Mouse (Mus musculus) heart, embryonic 14.5 days (tissue): Measurements from ENCODE around the gene Lpcat1. TPM values are rescaled to one million over a fixed set of nuclear protein-coding genes. Genes with fewer than 3 reads are reported as not detected.

Source experiments
- ATAC-seq: fragments of 200-750 bp; cut with Nextera tagmentation; 2 replicates; pipeline ENCODE4 v1.8.0; 2017; ENCODE audit warnings: low read depth, moderate TSS enrichment; ENCODE audit not compliant: insufficient number of reproducible peaks, insufficient read depth, low FRiP score
- H3K27ac ChIP-seq, 2 experiments: fragments of 200-500 bp in 1 of 2; fragments of 300-500 bp in 1 of 2; sonication (generic) in 1 of 2; replicated peaks in 1 of 2; 2 replicates each; pipeline ENCODE4 v1.5.1; 2012 to 2014; ENCODE audit warnings: low read depth in 2 of 2, low read length in 2 of 2, control low read depth in 1 of 2, mild to moderate bottlenecking in 1 of 2, mixed read lengths in 1 of 2; ENCODE audit not compliant: control insufficient read depth in 1 of 2, insufficient read depth in 1 of 2
- H3K27me3 ChIP-seq: fragments of 300-500 bp; sonication (generic); 2 replicates; pipeline ENCODE4 v1.6.1; 2014; ENCODE audit warnings: mild to moderate bottlenecking, low read length, control low read depth; ENCODE audit not compliant: control insufficient read depth, insufficient read depth
- H3K36me3 ChIP-seq: fragments of 300-500 bp; sonication (generic); 2 replicates; pipeline ENCODE4 v1.6.1; 2014; ENCODE audit warnings: mild to moderate bottlenecking, control low read depth, low read length, mixed read lengths; ENCODE audit not compliant: control insufficient read depth, insufficient read depth
- H3K4me1 ChIP-seq, 2 experiments: fragments of 200-500 bp in 1 of 2; fragments of 300-500 bp in 1 of 2; sonication (generic) in 1 of 2; 2 replicates each; pipeline ENCODE4 v1.6.1; 2012 to 2014; ENCODE audit warnings: low read length in 2 of 2, control low read depth in 1 of 2, mixed read lengths in 1 of 2; ENCODE audit not compliant: control insufficient read depth in 2 of 2, insufficient read depth in 2 of 2
- H3K4me2 ChIP-seq: fragments of 300-500 bp; sonication (generic); 2 replicates; pipeline ENCODE4 v1.6.1; 2014; ENCODE audit warnings: mild to moderate bottlenecking, low read length
- H3K4me3 ChIP-seq, 2 experiments: fragments of 200-500 bp in 1 of 2; fragments of 300-500 bp in 1 of 2; sonication (generic) in 1 of 2; 2 replicates each; pipeline ENCODE4 v1.5.1; 2012 to 2014; ENCODE audit warnings: low read length in 2 of 2, mild to moderate bottlenecking in 2 of 2, control low read depth in 1 of 2, low read depth in 1 of 2, moderate library complexity in 1 of 2; ENCODE audit not compliant: control insufficient read depth in 1 of 2, insufficient read depth in 1 of 2
- H3K9ac ChIP-seq: fragments of 300-500 bp; sonication (generic); 2 replicates; pipeline ENCODE4 v1.6.1; 2014; ENCODE audit warnings: mild to moderate bottlenecking, low read length
- H3K9me3 ChIP-seq: fragments of 300-500 bp; sonication (generic); 2 replicates; pipeline ENCODE4 v1.6.1; 2016; ENCODE audit warnings: low read length, control low read depth; ENCODE audit not compliant: control insufficient read depth
- WGBS: fragments of 180-500 bp; shearing (Covaris S2); extraction: QIAGEN DNeasy Blood & Tissue Kit; methylation state at CpG from one replicate; pipeline ENCODE4 v1.1.7; 2014; 5-methylcytosine and 5-hydroxymethylcytosine counted together
- polyA plus RNA-seq: library from polyadenylated mRNA; unstranded; fragments of >200 nt; fragmentation: Nextera tagmentation; extraction: Ambion mirVana; gene quantifications from 2 replicates; pipeline ENCODE4 v1.2.1, GENCODE M21; 2014

The Lpcat1 gene
- polyA plus RNA-seq, 1 experiment from 2014 or later, result 19.1 TPM

GRCm38 (mm10) chr13:73490564-73491170 is 23.7 kb downstream of the Lpcat1 start:
- no peak for ATAC-seq
- no peak overlapping the region for H3K27ac ChIP-seq
- no peak overlapping the region for H3K9ac ChIP-seq

GRCm38 (mm10) chr13:73493183-73493582 is 26.2 kb downstream of the Lpcat1 start:
- Histone ChIP-seq H3K27me3 (no peaks in the 10 kb centered on the region), H3K36me3 (peaks cover 67% of the 10 kb centered on the region), H3K4me3 (no peak overlapping the region), H3K9ac (no peak overlapping the region), H3K4me2 (no peak overlapping the region), H3K4me1 (peaks cover 0 to 5% of the 10 kb centered on the region in 2 experiments; a peak in 1 of 4 replicates), H3K9me3 (no peaks in the 10 kb centered on the region), H3K27ac (no peak overlapping the region)
- ATAC-seq, result no peak
- WGBS, result 85% methylated on average over 4 of the region's 4 CpGs

More at GRCm38 (mm10) chr13:73490564-73491170, 23.7 kb downstream of the Lpcat1 start:
- peaks cover 6% of the 10 kb centered on the region; the same call in 1 of the 2 replicates for H3K9me3 ChIP-seq
- peaks cover 0 to 5% of the 10 kb centered on the region in 2 experiments; a peak in 2 of 4 replicates for H3K4me1 ChIP-seq
- H3K4me3 ChIP-seq, result no peak overlapping the region
- H3K27me3 ChIP-seq, result no peaks in the 10 kb centered on the region
- peaks cover 52% of the 10 kb centered on the region for H3K36me3 ChIP-seq
- H3K4me2 ChIP-seq, result no peak overlapping the region
- WGBS, result 73% methylated on average over 8 of the region's 8 CpGs

- WGBS, result 79% methylated on average over 9 of the region's 9 CpGs
- H3K4me1 ChIP-seq, result peaks cover 0 to 5% of the 10 kb centered on the region in 2 experiments; a peak in 1 of 4 replicates
- no peak overlapping the region for H3K27ac ChIP-seq
- no peak overlapping the region for H3K9ac ChIP-seq
- H3K9me3 ChIP-seq, result no peaks in the 10 kb centered on the region
- ATAC-seq, result no peak
- no peak overlapping the region for H3K4me2 ChIP-seq
- H3K36me3 ChIP-seq, result peaks cover 60% of the 10 kb centered on the region
- no peaks in the 10 kb centered on the region for H3K27me3 ChIP-seq
- H3K4me3 ChIP-seq, result no peak overlapping the region
Measured at GRCm38 (mm10) chr13:73494528-73494927, 27.5 kb downstream of the Lpcat1 start.

- Histone ChIP-seq H3K9me3 (no peaks in the 10 kb centered on the region), H3K9ac (no peak overlapping the region), H3K36me3 (peaks cover 55% of the 10 kb centered on the region), H3K4me3 (no peak overlapping the region), H3K4me1 (peaks cover 2 to 8% of the 10 kb centered on the region in 2 experiments; a peak in 3 of 4 replicates), H3K4me2 (no peak overlapping the region), H3K27ac (no peak overlapping the region), H3K27me3 (no peaks in the 10 kb centered on the region)
- WGBS, result 45% methylated on average over 2 of the region's 2 CpGs
- no peak for ATAC-seq
Measured at GRCm38 (mm10) chr13:73496137-73496536, 29.1 kb downstream of the Lpcat1 start.

GRCm38 (mm10) chr13:73499893-73500604 is 33.1 kb downstream of the Lpcat1 start:
- Histone ChIP-seq H3K4me3 (no peak overlapping the region), H3K27me3 (no peaks in the 10 kb centered on the region), H3K9ac (no peak overlapping the region), H3K4me1 (peaks cover 2 to 8% of the 10 kb centered on the region in 2 experiments; a peak in 3 of 4 replicates), H3K9me3 (no peaks in the 10 kb centered on the region), H3K36me3 (peaks cover 46% of the 10 kb centered on the region), H3K4me2 (no peak overlapping the region), H3K27ac (no peak overlapping the region; a peak in 1 of 4 replicates)
- no peak for ATAC-seq
- WGBS, result 57% methylated on average over 6 of the region's 6 CpGs

GRCm38 (mm10) chr13:73502719-73503118 is 35.7 kb downstream of the Lpcat1 start:
- Histone ChIP-seq H3K9ac (no peak overlapping the region), H3K9me3 (no peaks in the 10 kb centered on the region), H3K27ac (no peak overlapping the region), H3K27me3 (no peaks in the 10 kb centered on the region), H3K4me3 (no peak overlapping the region), H3K36me3 (peaks cover 26% of the 10 kb centered on the region), H3K4me1 (peaks cover 2 to 8% of the 10 kb centered on the region in 2 experiments; a peak in 3 of 4 replicates), H3K4me2 (no peak overlapping the region)
- no peak for ATAC-seq
- WGBS, result 68% methylated on average over 2 of the region's 2 CpGs

GRCm38 (mm10) chr13:73505686-73506467 is 38.9 kb downstream of the Lpcat1 start:
- no peaks in the 10 kb centered on the region; a peak in 1 of 4 replicates for H3K4me1 ChIP-seq
- no peak overlapping the region for H3K4me3 ChIP-seq
- H3K36me3 ChIP-seq, result peaks cover 29% of the 10 kb centered on the region
- H3K27ac ChIP-seq, result no peak overlapping the region
- ATAC-seq, result 0 out of 2 replicates have a peak, but pooled peaks have one; percentile 45
- H3K4me2 ChIP-seq, result no peak overlapping the region
- WGBS, result 74% methylated on average over 7 of the region's 7 CpGs
- no peaks in the 10 kb centered on the region for H3K9me3 ChIP-seq
- no peaks in the 10 kb centered on the region for H3K27me3 ChIP-seq
- H3K9ac ChIP-seq, result no peak overlapping the region
